Mouse (Mus musculus): ENCODE measurements around the gene Sik3. TPM values are rescaled to one million over a fixed set of nuclear protein-coding genes. Genes with fewer than 3 reads are reported as not detected.
A peak's percentile ranks its signal among the peaks of the same experiment; 100 is the strongest.

The Sik3 gene
- polyA plus RNA-seq, 1 experiment from 2014 or later = 11.5 TPM

DNA sequence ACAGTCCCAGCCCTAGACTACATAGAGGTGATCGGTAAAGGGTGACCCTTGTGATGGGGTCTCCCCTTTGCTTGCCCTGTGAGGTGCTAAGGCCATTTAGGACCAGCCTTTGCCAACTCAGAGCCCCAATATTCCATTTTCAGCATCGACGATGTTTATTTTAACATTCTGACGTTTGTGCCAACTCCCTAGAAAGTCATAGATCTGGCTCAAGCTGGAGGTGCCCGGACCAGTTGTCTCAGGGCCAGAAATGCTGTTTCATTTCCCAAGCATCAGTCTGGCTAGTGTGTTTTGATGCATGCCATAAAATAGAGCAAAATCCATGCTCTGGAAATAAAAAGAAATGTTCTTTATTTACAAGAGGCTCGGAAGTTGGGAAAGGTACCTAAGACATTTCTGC, 5.7 kb downstream of the Sik3 start:
- H3K4me3 ChIP-seq (replicated peaks) = no peak overlapping the region
- 66% methylated on average over 6 of the region's 6 CpGs for WGBS
- no peak overlapping the region for H3K4me2 ChIP-seq
- ATAC-seq (ENCODE audit: insufficient read depth, low FRiP score, low read depth) = no peak
- no peak overlapping the region for H3K27ac ChIP-seq
- no peak overlapping the region for H3K9ac ChIP-seq
- peaks cover 25% of the 10 kb centered on the region for H3K4me1 ChIP-seq
- no peaks in the 10 kb centered on the region for H3K27me3 ChIP-seq (replicated peaks)
- no peaks in the 10 kb centered on the region for H3K36me3 ChIP-seq
- H3K9me3 ChIP-seq = no peaks in the 10 kb centered on the region

DNA sequence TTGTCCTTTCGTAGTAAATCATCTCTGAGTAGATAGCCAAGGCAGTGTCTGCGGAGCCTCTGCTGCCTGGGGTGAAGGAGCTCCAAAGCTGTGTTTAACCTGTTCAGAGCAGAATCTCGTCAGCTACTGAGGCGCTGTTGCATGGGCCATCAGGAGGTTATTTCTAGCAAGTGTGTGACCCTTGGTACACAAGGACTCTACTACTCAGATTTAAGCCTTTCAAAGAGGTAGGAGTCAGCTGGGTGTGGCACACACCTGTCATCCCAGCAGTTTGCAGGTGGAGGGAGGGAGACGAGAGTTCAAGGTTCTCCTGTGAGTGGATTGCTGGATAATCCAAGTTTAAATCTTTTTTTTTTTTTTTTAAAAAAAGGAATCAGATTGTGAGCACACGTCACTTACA, 7.4 kb downstream of the Sik3 start:
- no peaks in the 10 kb centered on the region for H3K9me3 ChIP-seq
- 56% methylated on average over 6 of the region's 6 CpGs for WGBS
- H3K27ac ChIP-seq = 0 out of 2 replicates have a peak overlapping the region, but pooled peaks have one; percentile 1
- H3K36me3 ChIP-seq = no peaks in the 10 kb centered on the region
- H3K4me3 ChIP-seq (replicated peaks) = no peak overlapping the region
- no peak for ATAC-seq (ENCODE audit: insufficient read depth, low FRiP score, low read depth)
- H3K9ac ChIP-seq = no peak overlapping the region
- no peak overlapping the region for H3K4me2 ChIP-seq
- H3K4me1 ChIP-seq = peaks cover 16% of the 10 kb centered on the region
- no peaks in the 10 kb centered on the region for H3K27me3 ChIP-seq (replicated peaks)

DNA sequence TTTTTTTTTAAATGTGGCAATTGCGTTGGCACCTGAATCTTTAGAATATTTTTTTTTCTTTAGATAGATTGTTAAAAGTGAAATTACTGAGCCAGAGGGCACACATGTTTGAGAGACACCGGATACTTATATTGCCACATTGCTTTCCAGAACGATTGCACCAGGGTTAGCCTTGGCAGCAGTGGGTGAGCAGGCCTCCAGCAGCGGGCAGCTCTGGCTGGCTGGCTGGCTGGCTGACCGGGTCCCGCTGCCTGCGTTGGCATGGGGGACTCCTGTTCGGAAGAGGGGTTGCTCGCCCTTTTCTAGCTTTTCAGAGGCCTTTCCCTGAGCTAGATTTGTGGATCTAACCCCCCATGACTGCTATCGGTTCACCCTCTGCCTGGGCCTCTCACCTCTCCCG, 11.0 kb downstream of the Sik3 start:
- Histone ChIP-seq H3K9ac (no peak overlapping the region), H3K27ac (no peak overlapping the region), H3K4me1 (0 out of 2 replicates have a peak, but pooled peaks cover 3% of the 10 kb centered on the region), H3K4me3 (replicated peaks) (no peak overlapping the region), H3K9me3 (no peaks in the 10 kb centered on the region), H3K36me3 (no peaks in the 10 kb centered on the region), H3K27me3 (replicated peaks) (no peaks in the 10 kb centered on the region), H3K4me2 (no peak overlapping the region)
- WGBS = 97% methylated on average over 11 of the region's 11 CpGs
- ATAC-seq (ENCODE audit: insufficient read depth, low FRiP score, low read depth) = no peak

DNA sequence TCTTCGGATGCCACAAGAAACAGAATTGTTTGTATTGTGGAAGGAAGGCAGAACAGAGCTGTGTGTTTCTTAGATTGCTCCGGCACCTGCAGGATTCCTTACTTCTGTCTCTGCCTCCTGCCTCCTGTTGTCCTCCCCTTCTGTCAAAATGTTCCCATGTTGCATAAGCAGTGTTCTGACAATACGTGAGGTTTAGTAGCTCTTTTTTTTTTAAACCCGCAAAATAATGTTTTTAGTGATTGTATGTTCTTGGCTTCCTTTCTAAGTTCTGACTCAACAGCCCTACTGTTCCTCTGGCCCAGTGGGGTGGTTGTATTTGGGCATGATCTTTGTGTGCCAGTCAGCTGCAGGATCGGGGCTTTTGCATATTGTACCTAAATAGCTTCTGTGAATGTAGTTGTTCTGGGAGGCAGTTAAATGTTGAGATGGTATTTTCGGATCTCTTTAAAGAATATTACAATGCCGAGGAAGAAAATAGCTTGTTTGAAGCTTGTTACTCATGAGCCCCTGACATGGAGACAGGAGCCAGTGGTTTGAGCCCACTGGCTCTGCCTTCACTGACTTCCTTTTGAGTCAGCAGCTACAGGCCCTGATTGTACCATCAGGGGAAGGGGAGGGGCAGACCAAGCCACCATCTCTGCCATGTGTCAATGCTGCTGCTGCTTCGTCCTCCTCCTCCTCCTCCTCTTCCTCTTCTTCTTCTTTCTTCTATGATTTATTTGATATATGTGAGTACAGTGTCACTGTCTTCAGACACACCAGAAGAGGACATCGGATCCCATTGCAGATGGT, 13.6 kb downstream of the Sik3 start:
- Histone ChIP-seq H3K4me1 (no peaks in the 10 kb centered on the region), H3K9ac (no peak overlapping the region), H3K9me3 (no peaks in the 10 kb centered on the region), H3K36me3 (no peaks in the 10 kb centered on the region), H3K4me3 (replicated peaks) (no peak overlapping the region), H3K27me3 (replicated peaks) (no peaks in the 10 kb centered on the region), H3K4me2 (no peak overlapping the region), H3K27ac (no peak overlapping the region)
- no peak for ATAC-seq (ENCODE audit: insufficient read depth, low FRiP score, low read depth)
- 87% methylated on average over 9 of the region's 9 CpGs for WGBS

DNA sequence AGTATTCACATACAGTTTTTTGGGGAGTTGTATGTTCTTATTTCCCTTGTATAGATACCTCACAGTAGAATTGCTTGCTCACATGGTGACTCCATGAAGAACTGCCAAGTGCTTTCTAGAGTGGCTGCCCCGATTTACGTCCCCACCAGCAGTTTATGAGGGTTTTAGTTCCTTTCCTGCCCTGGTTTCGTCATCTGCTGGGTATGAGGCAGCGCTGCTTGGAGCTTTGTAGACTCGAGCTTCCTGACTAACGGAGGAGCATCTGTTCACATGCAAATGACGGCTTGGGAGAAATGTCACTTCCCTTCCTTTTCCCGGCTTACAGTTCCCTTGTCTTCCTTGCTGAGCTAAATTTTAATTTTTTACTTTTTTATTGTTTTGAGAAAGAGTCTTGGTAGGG, 15.4 kb downstream of the Sik3 start:
- Histone ChIP-seq H3K4me2 (no peak overlapping the region), H3K9ac (no peak overlapping the region), H3K27ac (no peak overlapping the region), H3K9me3 (no peaks in the 10 kb centered on the region), H3K27me3 (replicated peaks) (no peaks in the 10 kb centered on the region), H3K36me3 (no peaks in the 10 kb centered on the region), H3K4me1 (peaks cover 12% of the 10 kb centered on the region), H3K4me3 (replicated peaks) (no peak overlapping the region)
- no peak for ATAC-seq (ENCODE audit: insufficient read depth, low FRiP score, low read depth)
- 62% methylated on average over 8 of the region's 8 CpGs for WGBS

DNA sequence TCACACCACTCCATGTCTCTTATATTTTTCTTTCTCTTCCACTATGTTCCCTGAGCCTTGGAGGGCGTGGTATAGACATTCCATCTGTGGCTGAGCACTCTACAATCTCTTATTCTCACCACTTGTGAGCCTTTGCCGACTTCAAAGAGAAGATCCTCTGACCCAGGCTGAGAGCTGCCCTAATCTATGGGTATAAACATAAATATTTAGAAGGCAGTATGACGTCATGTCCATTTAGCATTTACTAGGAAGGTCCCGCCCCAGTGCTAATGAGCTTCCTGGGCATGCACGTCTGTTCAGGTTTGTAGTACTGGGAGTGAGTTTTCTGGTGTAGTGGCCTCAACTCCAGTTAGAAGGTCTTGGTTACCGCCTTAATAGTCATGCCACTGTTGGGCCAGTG, 16.9 kb downstream of the Sik3 start:
- Histone ChIP-seq H3K27ac (no peak overlapping the region), H3K4me2 (no peak overlapping the region), H3K4me3 (replicated peaks) (no peak overlapping the region)

DNA sequence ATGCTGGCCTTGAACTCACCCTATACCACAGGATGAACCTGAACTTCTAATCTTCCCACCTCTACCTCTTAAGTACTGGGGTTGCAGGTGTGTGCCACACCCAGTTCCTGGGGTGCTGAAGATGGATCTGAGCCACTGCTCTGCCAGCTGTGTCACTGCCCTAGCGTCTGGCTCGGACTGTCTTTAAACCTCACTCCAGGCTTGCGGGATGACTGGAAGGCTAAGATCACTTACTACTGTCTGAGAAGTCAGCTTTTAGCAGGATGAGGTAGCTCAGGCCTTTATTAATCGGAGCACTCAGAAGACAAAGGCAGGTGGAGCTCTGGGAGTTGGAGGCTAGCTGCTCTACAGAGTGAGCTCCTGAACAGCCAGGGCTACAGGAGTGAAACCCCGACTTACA, 17.6 kb downstream of the Sik3 start:
- peaks cover 12% of the 10 kb centered on the region for H3K4me1 ChIP-seq
- H3K36me3 ChIP-seq = no peaks in the 10 kb centered on the region
- no peaks in the 10 kb centered on the region for H3K27me3 ChIP-seq (replicated peaks)
- H3K9me3 ChIP-seq = no peaks in the 10 kb centered on the region
- no peak for ATAC-seq (ENCODE audit: insufficient read depth, low FRiP score, low read depth)
- no peak overlapping the region for H3K4me3 ChIP-seq (replicated peaks)
- H3K9ac ChIP-seq = no peak overlapping the region
- H3K27ac ChIP-seq = no peak overlapping the region
- no peak overlapping the region for H3K4me2 ChIP-seq
- 80% methylated on average over 5 of the region's 5 CpGs for WGBS

More for the DNA sequence above, 16.9 kb downstream of the Sik3 start:
- 57% methylated on average over 6 of the region's 6 CpGs for WGBS
- peaks cover 12% of the 10 kb centered on the region for H3K4me1 ChIP-seq
- H3K9ac ChIP-seq = no peak overlapping the region
- H3K36me3 ChIP-seq = no peaks in the 10 kb centered on the region
- H3K9me3 ChIP-seq = no peaks in the 10 kb centered on the region
- ATAC-seq (ENCODE audit: insufficient read depth, low FRiP score, low read depth) = no peak
- H3K27me3 ChIP-seq (replicated peaks) = no peaks in the 10 kb centered on the region

DNA sequence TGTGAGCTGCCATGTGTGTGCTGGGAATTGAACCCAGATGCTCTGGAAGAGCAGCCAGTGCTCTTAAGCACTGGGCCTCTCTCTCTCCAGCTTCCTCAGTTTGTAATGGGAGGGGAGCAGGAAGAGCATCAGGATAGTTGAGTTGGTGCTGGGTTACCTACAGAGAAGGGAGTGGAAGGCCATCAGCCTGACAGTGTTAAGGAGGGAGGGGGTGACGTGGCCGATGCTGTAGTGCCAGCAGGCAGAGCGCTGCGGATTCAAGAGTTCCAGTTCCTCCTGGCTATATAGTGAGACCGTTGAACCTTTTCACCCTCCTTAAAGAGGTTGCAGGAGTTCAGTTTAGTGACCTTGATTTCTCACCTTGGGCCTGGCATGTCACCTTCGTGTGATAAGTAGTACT, 18.3 kb downstream of the Sik3 start:
- no peak overlapping the region for H3K27ac ChIP-seq
- WGBS = 71% methylated on average over 6 of the region's 6 CpGs
- H3K9me3 ChIP-seq = no peaks in the 10 kb centered on the region
- ATAC-seq (ENCODE audit: insufficient read depth, low FRiP score, low read depth) = no peak
- no peak overlapping the region for H3K4me3 ChIP-seq (replicated peaks)
- no peaks in the 10 kb centered on the region for H3K36me3 ChIP-seq
- no peaks in the 10 kb centered on the region for H3K27me3 ChIP-seq (replicated peaks)
- no peak overlapping the region for H3K9ac ChIP-seq
- no peak overlapping the region for H3K4me2 ChIP-seq
- peaks cover 12% of the 10 kb centered on the region for H3K4me1 ChIP-seq

DNA sequence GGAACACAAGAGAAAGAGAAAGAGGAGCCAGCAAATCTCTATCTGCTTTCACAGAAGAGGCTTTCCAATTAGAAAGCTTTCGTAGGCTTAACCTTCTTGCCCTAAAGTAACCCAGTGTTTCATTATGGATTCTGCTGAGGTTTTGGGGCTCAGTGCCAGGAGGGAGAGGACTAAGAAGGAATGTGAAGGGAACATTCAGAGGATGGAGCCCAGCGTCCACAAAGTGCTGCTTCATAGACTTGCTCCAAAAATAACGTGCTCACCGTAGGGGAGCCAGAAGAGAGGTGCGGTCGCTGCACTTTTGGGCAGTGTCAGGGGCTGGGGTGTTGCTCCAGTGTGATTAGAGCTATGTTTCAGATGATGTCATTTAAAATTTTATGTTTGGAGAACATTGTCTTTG, 19.6 kb downstream of the Sik3 start:
- no peak overlapping the region for H3K4me3 ChIP-seq (replicated peaks)
- no peak overlapping the region for H3K9ac ChIP-seq
- no peaks in the 10 kb centered on the region for H3K36me3 ChIP-seq
- WGBS = 59% methylated on average over 6 of the region's 6 CpGs
- ATAC-seq (ENCODE audit: insufficient read depth, low FRiP score, low read depth) = no peak
- no peaks in the 10 kb centered on the region for H3K27me3 ChIP-seq (replicated peaks)
- peaks cover 12% of the 10 kb centered on the region for H3K4me1 ChIP-seq
- H3K27ac ChIP-seq = no peak overlapping the region
- no peaks in the 10 kb centered on the region for H3K9me3 ChIP-seq
- no peak overlapping the region for H3K4me2 ChIP-seq

DNA sequence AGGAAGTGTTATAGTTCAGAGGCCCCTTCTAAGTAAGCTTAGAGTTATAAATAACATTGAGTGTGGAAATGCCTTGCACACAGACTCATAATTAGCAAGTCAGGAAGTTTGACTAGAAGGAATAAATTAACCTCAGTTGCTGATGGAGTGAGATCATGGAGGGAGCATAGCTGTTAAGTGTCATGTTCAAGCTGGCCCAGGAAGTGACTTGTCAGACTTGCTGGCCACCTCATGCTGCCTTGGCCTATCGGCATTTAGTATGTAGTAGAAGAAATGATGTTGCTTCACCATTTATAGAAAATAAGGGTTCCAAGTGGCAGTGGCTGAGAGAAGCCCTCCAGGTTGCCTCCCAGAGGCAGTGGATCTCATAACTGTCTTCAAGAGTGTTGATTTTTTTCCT, 20.4 kb downstream of the Sik3 start:
- H3K4me1 ChIP-seq = peaks cover 12% of the 10 kb centered on the region
- no peaks in the 10 kb centered on the region for H3K27me3 ChIP-seq (replicated peaks)
- no peak overlapping the region for H3K27ac ChIP-seq
- H3K36me3 ChIP-seq = no peaks in the 10 kb centered on the region
- H3K9me3 ChIP-seq = no peaks in the 10 kb centered on the region
- no peak overlapping the region for H3K4me2 ChIP-seq
- no peak overlapping the region for H3K4me3 ChIP-seq (replicated peaks)
- ATAC-seq (ENCODE audit: insufficient read depth, low FRiP score, low read depth) = no peak
- no peak overlapping the region for H3K9ac ChIP-seq
- 80% methylated on average over 1 of the region's 1 CpGs for WGBS

DNA sequence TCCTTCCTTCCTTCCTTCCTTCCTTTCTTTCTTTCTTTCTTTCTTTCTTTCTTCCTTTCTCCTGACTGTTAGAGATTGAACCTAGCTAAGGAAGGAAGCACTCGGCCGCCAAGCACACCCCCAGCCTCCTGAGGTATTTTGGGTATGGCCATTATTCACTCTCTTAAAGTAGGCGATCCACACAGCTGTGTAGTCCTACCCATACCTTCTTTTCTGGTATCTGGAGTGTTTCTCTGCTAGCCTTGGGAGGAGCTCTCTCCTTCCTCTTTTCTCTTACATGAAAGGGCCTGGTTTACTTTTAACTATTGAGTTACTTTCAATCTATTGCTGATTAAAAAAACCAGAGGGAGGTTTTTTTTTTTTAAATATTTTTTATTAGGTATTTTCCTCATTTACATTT, 21.2 kb downstream of the Sik3 start:
- no peak overlapping the region for H3K27ac ChIP-seq
- H3K4me2 ChIP-seq = no peak overlapping the region
- no peak overlapping the region for H3K9ac ChIP-seq
- peaks cover 12% of the 10 kb centered on the region for H3K4me1 ChIP-seq
- H3K27me3 ChIP-seq (replicated peaks) = no peaks in the 10 kb centered on the region
- WGBS = 66% methylated on average over 3 of the region's 3 CpGs
- no peak for ATAC-seq (ENCODE audit: insufficient read depth, low FRiP score, low read depth)
- H3K36me3 ChIP-seq = no peaks in the 10 kb centered on the region
- no peaks in the 10 kb centered on the region for H3K9me3 ChIP-seq
- no peak overlapping the region for H3K4me3 ChIP-seq (replicated peaks)

DNA sequence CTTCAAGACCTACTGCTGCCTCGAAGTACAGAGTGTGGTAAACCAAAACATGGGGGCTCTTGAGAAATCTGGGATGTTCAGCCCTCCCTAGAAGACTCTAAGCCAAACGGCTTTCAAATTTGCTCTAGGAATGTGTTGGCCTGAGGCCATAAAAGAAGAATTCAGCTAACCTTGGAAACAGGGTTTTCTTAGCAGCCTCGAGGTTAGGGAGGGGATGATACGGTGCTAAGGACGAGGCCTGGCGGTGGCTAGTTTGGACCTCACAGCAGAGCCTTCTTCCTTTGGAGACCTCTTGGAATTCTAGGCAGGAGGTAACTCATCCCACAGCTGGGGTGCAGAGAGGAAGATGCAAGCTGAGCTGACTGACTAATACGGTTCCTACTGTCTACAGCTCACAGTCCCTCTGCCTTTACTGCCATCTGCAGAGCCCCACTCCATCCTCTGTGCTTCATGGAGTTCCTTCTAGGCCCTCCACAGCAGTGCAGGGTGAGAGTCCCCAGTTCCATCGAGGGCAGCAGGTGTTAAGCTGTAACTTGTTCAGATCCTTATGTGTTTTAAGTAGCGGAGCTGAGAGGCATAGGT, 22.8 kb downstream of the Sik3 start:
- Histone ChIP-seq H3K27ac (no peak overlapping the region), H3K4me1 (peaks cover 12% of the 10 kb centered on the region)
- 62% methylated on average over 9 of the region's 9 CpGs for WGBS

More for the DNA sequence above, 22.8 kb downstream of the Sik3 start:
- peaks cover 3% of the 10 kb centered on the region for H3K36me3 ChIP-seq
- no peaks in the 10 kb centered on the region for H3K9me3 ChIP-seq
- no peak overlapping the region for H3K4me3 ChIP-seq (replicated peaks)
- ATAC-seq (ENCODE audit: insufficient read depth, low FRiP score, low read depth) = no peak; the same call in 1 of the 2 replicates
- H3K27me3 ChIP-seq (replicated peaks) = no peaks in the 10 kb centered on the region
- no peak overlapping the region for H3K9ac ChIP-seq
- no peak overlapping the region for H3K4me2 ChIP-seq

Data from stomach, embryonic 15.5 days (tissue).